Mouse (Mus musculus): Measurements from ENCODE around the gene Mpo. TPM values are rescaled to one million over a fixed set of nuclear protein-coding genes. Genes with fewer than 3 reads are reported as not detected.
A peak's percentile ranks its signal among the peaks of the same experiment; 100 is the strongest.

Mpo gene
- polyA plus RNA-seq, 1 experiment from 2014 or later, result 274 TPM

- Histone ChIP-seq H3K4me2 (ENCODE audit: low read depth, low read length) (peak overlapping the region; percentile 82), H3K36me3 (replicated peaks; ENCODE audit: insufficient read depth, low read length) (no peaks in the 10 kb centered on the region), H3K4me1 (ENCODE audit: insufficient read depth) (peaks cover 8% of the 10 kb centered on the region; the same call in 1 of the 2 replicates), H3K9ac (replicated peaks) (peak overlapping the region; percentile 56), H3K27ac (ENCODE audit: low read depth) (no peak overlapping the region), H3K4me3 (ENCODE audit: low read depth, low read length) (peak overlapping the region; percentile 49), H3K27me3 (ENCODE audit: insufficient read depth, low read length) (peaks cover 53% of the 10 kb centered on the region), H3K9me3 (ENCODE audit: low read length) (no peaks in the 10 kb centered on the region)
- ATAC-seq (no peak), DNase-seq (peak; percentile 40)
- 3% methylated on average over 63 of the region's 65 CpGs for WGBS (ENCODE audit: insufficient replicate concordance)
- no peak for TF ChIP-seq EP300 (IDR thresholded peaks at IDR 0.05; ENCODE audit: low read depth)
- no peak for TF ChIP-seq CTCF (IDR thresholded peaks at IDR 0.05; ENCODE audit: low read depth)
Measured at GRCm38 (mm10) chr11:87763988-87764876, 29.1 kb upstream of the Mpo start.

GRCm38 (mm10) chr11:87768745-87769144, 24.6 kb upstream of the Mpo start:
- H3K4me3 ChIP-seq (ENCODE audit: low read depth, low read length), result no peak overlapping the region

GRCm38 (mm10) chr11:87770989-87771388, 22.4 kb upstream of the Mpo start:
- no peaks in the 10 kb centered on the region for H3K9me3 ChIP-seq (ENCODE audit: low read length)
- H3K4me2 ChIP-seq (ENCODE audit: low read depth, low read length), result no peak overlapping the region
- no peaks in the 10 kb centered on the region for H3K4me1 ChIP-seq (ENCODE audit: insufficient read depth)
- H3K27me3 ChIP-seq (ENCODE audit: insufficient read depth, low read length), result peaks cover 3% of the 10 kb centered on the region; the same call in 1 of the 2 replicates
- H3K9ac ChIP-seq (replicated peaks), result no peak overlapping the region
- DNase-seq, result peak; percentile 88
- no peaks in the 10 kb centered on the region for H3K36me3 ChIP-seq (replicated peaks; ENCODE audit: insufficient read depth, low read length)
- peak; percentile 65; the same call in 1 of the 2 replicates for ATAC-seq
- H3K4me3 ChIP-seq (ENCODE audit: low read depth, low read length), result no peak overlapping the region
- TF ChIP-seq CTCF (IDR thresholded peaks at IDR 0.05; ENCODE audit: low read depth) (peak; percentile 99), EP300 (IDR thresholded peaks at IDR 0.05; ENCODE audit: low read depth) (no peak)
- WGBS (ENCODE audit: insufficient replicate concordance), result 40% methylated on average over 3 of the region's 3 CpGs
- H3K27ac ChIP-seq (ENCODE audit: low read depth), result no peak overlapping the region

More at GRCm38 (mm10) chr11:87768745-87769144, 24.6 kb upstream of the Mpo start:
- peaks cover 25% of the 10 kb centered on the region for H3K27me3 ChIP-seq (ENCODE audit: insufficient read depth, low read length)
- no peak for ATAC-seq
- H3K4me1 ChIP-seq (ENCODE audit: insufficient read depth), result peaks cover 7% of the 10 kb centered on the region; the same call in 1 of the 2 replicates
- H3K9ac ChIP-seq (replicated peaks), result no peak overlapping the region
- no peak overlapping the region for H3K27ac ChIP-seq (ENCODE audit: low read depth)
- DNase-seq, result no peak
- no peak overlapping the region for H3K4me2 ChIP-seq (ENCODE audit: low read depth, low read length)
- no peak for TF ChIP-seq CTCF (IDR thresholded peaks at IDR 0.05; ENCODE audit: low read depth)
- TF ChIP-seq EP300 (IDR thresholded peaks at IDR 0.05; ENCODE audit: low read depth), result no peak
- no peaks in the 10 kb centered on the region for H3K36me3 ChIP-seq (replicated peaks; ENCODE audit: insufficient read depth, low read length)
- H3K9me3 ChIP-seq (ENCODE audit: low read length), result no peaks in the 10 kb centered on the region
- WGBS (ENCODE audit: insufficient replicate concordance), result 77% methylated on average over 4 of the region's 4 CpGs

GRCm38 (mm10) chr11:87772354-87772753, 21.0 kb upstream of the Mpo start:
- TF ChIP-seq EP300 (IDR thresholded peaks at IDR 0.05; ENCODE audit: low read depth) (no peak), CTCF (IDR thresholded peaks at IDR 0.05; ENCODE audit: low read depth) (no peak)
- 80% methylated on average over 3 of the region's 3 CpGs for WGBS (ENCODE audit: insufficient replicate concordance)
- no peaks in the 10 kb centered on the region for H3K27me3 ChIP-seq (ENCODE audit: insufficient read depth, low read length)
- no peak overlapping the region for H3K9ac ChIP-seq (replicated peaks)
- H3K27ac ChIP-seq (ENCODE audit: low read depth), result no peak overlapping the region
- no peaks in the 10 kb centered on the region for H3K36me3 ChIP-seq (replicated peaks; ENCODE audit: insufficient read depth, low read length)
- no peak for ATAC-seq
- no peak for DNase-seq
- no peaks in the 10 kb centered on the region for H3K9me3 ChIP-seq (ENCODE audit: low read length)
- H3K4me1 ChIP-seq (ENCODE audit: insufficient read depth), result no peaks in the 10 kb centered on the region
- H3K4me2 ChIP-seq (ENCODE audit: low read depth, low read length), result no peak overlapping the region
- H3K4me3 ChIP-seq (ENCODE audit: low read depth, low read length), result no peak overlapping the region

- DNase-seq (peak; percentile 76), ATAC-seq (peak; percentile 84)
- Histone ChIP-seq H3K27me3 (ENCODE audit: insufficient read depth, low read length) (peaks cover 3% of the 10 kb centered on the region; the same call in 1 of the 2 replicates), H3K36me3 (replicated peaks; ENCODE audit: insufficient read depth, low read length) (no peaks in the 10 kb centered on the region), H3K4me1 (ENCODE audit: insufficient read depth) (peaks cover 10% of the 10 kb centered on the region), H3K9me3 (ENCODE audit: low read length) (no peaks in the 10 kb centered on the region), H3K4me3 (ENCODE audit: low read depth, low read length) (peak overlapping the region; percentile 32), H3K4me2 (ENCODE audit: low read depth, low read length) (peak overlapping the region; percentile 65), H3K9ac (replicated peaks) (no peak overlapping the region), H3K27ac (ENCODE audit: low read depth) (no peak overlapping the region)
- TF ChIP-seq EP300 (IDR thresholded peaks at IDR 0.05; ENCODE audit: low read depth), result no peak
- no peak for TF ChIP-seq CTCF (IDR thresholded peaks at IDR 0.05; ENCODE audit: low read depth)
- whole genome bisulfite sequencing (ENCODE audit: insufficient replicate concordance), result 35% methylated on average over 29 of the region's 32 CpGs
Measured at GRCm38 (mm10) chr11:87778100-87778765, 15.1 kb upstream of the Mpo start.

GRCm38 (mm10) chr11:87778915-87779314, 14.5 kb upstream of the Mpo start:
- Histone ChIP-seq H3K4me2 (ENCODE audit: low read depth, low read length) (peak overlapping the region; percentile 65), H3K4me3 (ENCODE audit: low read depth, low read length) (peak overlapping the region; percentile 32; the same call in 1 of the 2 replicates), H3K9me3 (ENCODE audit: low read length) (no peaks in the 10 kb centered on the region), H3K9ac (replicated peaks) (no peak overlapping the region), H3K27ac (ENCODE audit: low read depth) (no peak overlapping the region), H3K36me3 (replicated peaks; ENCODE audit: insufficient read depth, low read length) (no peaks in the 10 kb centered on the region), H3K4me1 (ENCODE audit: insufficient read depth) (peaks cover 10% of the 10 kb centered on the region), H3K27me3 (ENCODE audit: insufficient read depth, low read length) (peaks cover 3% of the 10 kb centered on the region; the same call in 1 of the 2 replicates)
- 52% methylated on average over 12 of the region's 12 CpGs for WGBS (ENCODE audit: insufficient replicate concordance)
- TF ChIP-seq CTCF (IDR thresholded peaks at IDR 0.05; ENCODE audit: low read depth), result no peak
- no peak for TF ChIP-seq EP300 (IDR thresholded peaks at IDR 0.05; ENCODE audit: low read depth)
- ATAC-seq, result no peak
- DNase-seq, result no peak
